23 mouse cellular contexts compared by ENCODE assay signal in the genomic region with DNA sequence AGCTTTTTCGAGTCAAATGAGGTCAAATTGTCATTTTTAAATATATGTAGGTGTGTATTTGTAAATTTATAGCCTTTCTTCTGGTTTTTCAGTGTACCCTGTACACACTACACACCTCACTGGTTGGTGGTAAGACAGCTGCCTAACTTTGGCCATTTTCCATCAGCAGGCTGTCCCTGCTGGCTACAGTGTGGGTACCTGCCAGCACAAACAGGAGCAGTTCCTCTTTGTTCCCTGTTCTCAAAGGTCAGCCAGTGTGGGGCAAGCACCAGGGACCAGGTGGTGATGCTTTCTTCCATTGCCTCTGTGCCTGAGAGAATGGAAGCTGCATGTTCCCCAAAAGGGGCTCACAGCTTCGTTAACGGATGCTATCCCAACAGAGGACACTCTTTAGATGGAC. TPM values are rescaled to one million over a fixed set of nuclear protein-coding genes. Genes with fewer than 3 reads are reported as not detected.
DNase-seq lines count a peak whose midpoint lies in the region; TF ChIP-seq lines count a peak whose summit lies in the region.
"Had no signal": no experiment of that assay in that cellular context is flagged by ENCODE, and none has a peak within 500 bp of the region (broad histone marks: within the 10 kb centered on the region; RNA-seq: fewer than 3 reads in every experiment).

No protein-coding gene starts in this region.

- H3K9me3 ChIP-seq in CH12.LX (replicated peaks; ENCODE audit: low read length): no peaks in the 10 kb centered on the region
- H3K9me3 ChIP-seq: embryonic facial prominence, embryonic 10.5 days; limb, embryonic 10.5 days; liver, embryonic 12.5 days had no signal

- no peak overlapping the region for H3K4me3 ChIP-seq in CH12.LX (replicated peaks in 1 of 3; ENCODE audit: low read depth in 2 of 3, low read length in 2 of 3, poor library complexity in 1 of 3)
- H3K4me3 ChIP-seq: embryonic facial prominence, embryonic 10.5 days; heart, adult 2 months; layer of hippocampus, adult 2 months; limb, embryonic 10.5 days; liver, embryonic 12.5 days had no signal

- no peaks in the 10 kb centered on the region for H3K36me3 ChIP-seq in CH12.LX (replicated peaks in 1 of 2; ENCODE audit: control insufficient read depth in 1 of 2, insufficient read depth in 1 of 2, low read length in 1 of 2)
- H3K36me3 ChIP-seq: embryonic facial prominence, embryonic 10.5 days; G1E; limb, embryonic 10.5 days; liver, embryonic 12.5 days had no signal

- H3K9ac ChIP-seq in CH12.LX (ENCODE audit: insufficient read depth, low read depth): no peak overlapping the region
- H3K9ac ChIP-seq: liver, embryonic 12.5 days had no signal

- no peaks in the 10 kb centered on the region for H3K27me3 ChIP-seq in CH12.LX (replicated peaks)
- H3K27me3 ChIP-seq: liver, embryonic 12.5 days had no signal

- TF ChIP-seq EP300 in CH12.LX (IDR thresholded peaks at IDR 0.05; ENCODE audit: low read length): no peak

- H3K4me2 ChIP-seq in CH12.LX (ENCODE audit: insufficient read depth, low read depth, poor library complexity, severe bottlenecking): no peak overlapping the region
- H3K4me2 ChIP-seq: liver, embryonic 12.5 days had no signal

- H3K4me1 ChIP-seq in CH12.LX (ENCODE audit: control insufficient read depth in 1 of 2, insufficient read depth in 2 of 2): 0 out of 4 replicates have a peak, but pooled peaks cover 0 to 3% of the 10 kb centered on the region in 2 experiments
- H3K4me1 ChIP-seq: embryonic facial prominence, embryonic 10.5 days; limb, embryonic 10.5 days; liver, embryonic 12.5 days had no signal

- dilution Hi-C loops in CH12.LX (cut with MboI; ENCODE audit: extremely low pct_ligation_motif_present, extremely low pct_unique_long_range_greater_than_20kb, low sequenced_read_pairs): no loop called here

- in situ Hi-C loops in CH12.LX (cut with MboI; ENCODE audit: low pct_ligation_motif_present, low pct_unique_long_range_greater_than_20kb, low sequenced_read_pairs): no loop called here

- no peak for TF ChIP-seq RAD21 in CH12.LX (IDR thresholded peaks at IDR 0.05; ENCODE audit: low read depth, low read length)

- no peaks in the 10 kb centered on the region for H3K79me2 ChIP-seq in CH12.LX (replicated peaks; ENCODE audit: control insufficient read depth, extremely low read depth, insufficient read depth, poor library complexity, severe bottlenecking)

- no peak for TF ChIP-seq CTCF in CH12.LX (conservative IDR thresholded peaks at IDR 0.05 in 1 of 2, IDR thresholded peaks at IDR 0.05 in 1 of 2; ENCODE audit: low read depth in 2 of 2, low read length in 2 of 2)

- DNase-seq in adrenal gland, postnatal 14 days: peak; percentile 11
- DNase-seq in adrenal gland, postnatal 36 days: no peak
- DNase-seq in CH12.LX (ENCODE audit: extremely low read depth): peak; percentile 7
- DNase-seq in cerebellum, adult 18-20 months: peak; percentile 38 to 59
- peak; percentile 39 to 54 for DNase-seq in cerebellum, postnatal 25 days
- no peak for DNase-seq in testis, postnatal 14 days (ENCODE audit: low spot score)
- DNase-seq in embryo, embryonic 10 days (ENCODE audit: low spot score): no peak
- DNase-seq: gastrocnemius, postnatal 14 days; heart, adult 2 months; heart, postnatal 4 days; kidney, adult 2 months; kidney, postnatal 10 days; lung, adult 2 months; lung, postnatal 36 days; retina, postnatal 1 day; thymus, postnatal 14 days had no signal

- no peak overlapping the region for H3K27ac ChIP-seq in CH12.LX (ENCODE audit: insufficient read depth, low read depth)
- H3K27ac ChIP-seq: embryonic facial prominence, embryonic 10.5 days; heart, adult 2 months; layer of hippocampus, adult 2 months; limb, embryonic 10.5 days; liver, embryonic 12.5 days; stomach, postnatal 0 days had no signal

- TF ChIP-seq POLR2A in CH12.LX (IDR thresholded peaks at IDR 0.05; ENCODE audit: low read depth, low read length): no peak

TF ChIP-seq in CH12.LX, 34 proteins besides CTCF, POLR2A, EP300 and RAD21:
- TF ChIP-seq ZMIZ1 (IDR thresholded peaks at IDR 0.05; ENCODE audit: low read depth, low read length) (no peak), CHD1 (IDR thresholded peaks at IDR 0.05; ENCODE audit: low read depth, low read length) (no peak), SMC3 (IDR thresholded peaks at IDR 0.05; ENCODE audit: low read depth, low read length) (no peak), MAX (IDR thresholded peaks at IDR 0.05; ENCODE audit: low read length) (no peak), ETS1 (conservative IDR thresholded peaks at IDR 0.05; ENCODE audit: low read depth, low read length) (no peak), KAT2A (IDR thresholded peaks at IDR 0.05; ENCODE audit: insufficient replicate concordance, low read length) (no peak), MYC (IDR thresholded peaks at IDR 0.05; ENCODE audit: low read depth, low read length) (no peak), MAFK (IDR thresholded peaks at IDR 0.05; ENCODE audit: insufficient replicate concordance, low read length) (no peak), TCF12 (IDR thresholded peaks at IDR 0.05; ENCODE audit: low read depth, low read length) (no peak), ZC3H11A (IDR thresholded peaks at IDR 0.05; ENCODE audit: low read depth, low read length) (no peak), CHD2 (IDR thresholded peaks at IDR 0.05; ENCODE audit: low read length) (no peak), GABPA (IDR thresholded peaks at IDR 0.05; ENCODE audit: insufficient replicate concordance, low read depth, low read length) (no peak), JUND (conservative IDR thresholded peaks at IDR 0.05; ENCODE audit: low read depth, low read length) (no peak)

RNA-seq across cellular contexts. Expression of a gene that starts 28.0 kb away (rescaled TPM):
- 15.6 and 16.5 TPM in 2 replicates for total RNA-seq in adrenal gland, postnatal 14 days (2021)
- total RNA-seq in adrenal gland, postnatal 36 days (2021): 10 to 100 TPM; 10.2 to 11.2 TPM
- total RNA-seq in CH12.LX (2012; rRNA removed) (under 0.01 TPM in 1 of 2 replicates, not detected in the other), CH12.LX (2014; rRNA removed) (0.03 TPM in 2 replicates)
- polyA plus RNA-seq in CH12.LX (2012; ENCODE audit: insufficient read length, low read depth): 0.03 and 0.04 TPM in 2 replicates
- polyA plus RNA-seq: CD4-positive, CD25-positive, alpha-beta regulatory T cell, adult 4 months; G1E had no signal

Comparison
In these comparisons a context has a peak if more than half of its experiments do, and no peak if none do; other contexts are left out.
1. DNase-seq: peak in adrenal gland, postnatal 14 days (single experiment), CH12.LX (single experiment), cerebellum, adult 18-20 months (2 of 2) and cerebellum, postnatal 25 days (2 of 2); none in adrenal gland, postnatal 36 days (0 of 2), testis, postnatal 14 days (single experiment) and embryo, embryonic 10 days (single experiment).
2. RNA of a gene that starts 28.0 kb away (total RNA-seq): 15.6 to 16.5 TPM in adrenal gland, postnatal 14 days and 10.2 to 11.2 TPM in adrenal gland, postnatal 36 days; under 0.01 to 0.03 TPM in CH12.LX; every median in the first group is over 10 times any median in the second.